Mouse (Mus musculus) intestine, embryonic 15.5 days (tissue): ENCODE measurements at regions not wholly inside any gene's neighbourhood (a gene's known extent, or its start where the extent isn't known, plus 50 kb on each side); places are given as distances from the start of the nearest gene placed in this dataset.

Source experiments
- ATAC-seq: fragments of 200-750 bp; cut with Nextera tagmentation; 2 replicates; pipeline ENCODE4 v1.8.0; 2017; ENCODE audit warnings: moderate TSS enrichment, moderate library complexity
- H3K27ac ChIP-seq: fragments of 300-500 bp; sonication (generic); 2 replicates; pipeline ENCODE4 v1.5.1; 2015; ENCODE audit warnings: mild to moderate bottlenecking, inconsistent platforms
- H3K27me3 ChIP-seq: fragments of 300-500 bp; sonication (generic); replicated peaks from 2 replicates; pipeline ENCODE4 v1.6.1; 2015; ENCODE audit warnings: inconsistent platforms
- H3K36me3 ChIP-seq: fragments of 300-500 bp; sonication (generic); 2 replicates; pipeline ENCODE4 v1.6.1; 2015; ENCODE audit warnings: inconsistent platforms
- H3K4me1 ChIP-seq: fragments of 300-500 bp; sonication (generic); replicated peaks from 2 replicates; pipeline ENCODE4 v1.6.1; 2015; ENCODE audit warnings: inconsistent platforms
- H3K4me2 ChIP-seq: fragments of 300-500 bp; sonication (generic); replicated peaks from 2 replicates; pipeline ENCODE4 v1.6.1; 2015; ENCODE audit warnings: mild to moderate bottlenecking, inconsistent platforms
- H3K4me3 ChIP-seq: fragments of 300-500 bp; sonication (generic); replicated peaks from 2 replicates; pipeline ENCODE4 v1.5.1; 2015; ENCODE audit warnings: inconsistent platforms
- H3K9ac ChIP-seq: fragments of 300-500 bp; sonication (generic); 2 replicates; pipeline ENCODE4 v1.6.1; 2015; ENCODE audit warnings: inconsistent platforms
- H3K9me3 ChIP-seq: fragments of 300-500 bp; sonication (generic); 2 replicates; pipeline ENCODE4 v1.6.1; 2016; ENCODE audit warnings: inconsistent platforms
- WGBS: fragments of 180-500 bp; shearing (Covaris S2); methylation state at CpG from one replicate; pipeline ENCODE4 v1.1.7; 2015; 5-methylcytosine and 5-hydroxymethylcytosine counted together

DNA sequence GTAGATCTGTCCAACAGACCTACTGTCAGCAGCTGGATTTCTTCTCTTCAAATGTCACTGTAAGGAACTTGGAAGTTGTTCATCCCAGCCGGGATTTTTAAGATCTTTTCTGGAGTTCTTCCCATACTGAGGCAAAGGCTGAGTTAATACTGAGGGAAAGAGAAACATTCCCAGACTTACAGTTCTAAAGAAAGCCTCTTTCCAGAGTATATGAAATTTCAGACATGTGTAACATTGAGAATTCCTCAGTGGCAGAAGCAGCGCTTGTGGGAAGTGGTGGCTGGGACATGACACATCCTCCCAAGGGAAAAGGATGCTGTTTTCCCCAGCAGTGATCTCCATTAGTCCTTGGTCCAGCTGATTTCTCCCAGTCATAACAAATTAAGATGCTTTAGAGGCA, 556.8 kb upstream of the Tle4 start:
- WGBS = 39% methylated on average over 2 of the region's 2 CpGs
- ATAC-seq = no peak
- no peak overlapping the region for H3K9ac ChIP-seq

DNA sequence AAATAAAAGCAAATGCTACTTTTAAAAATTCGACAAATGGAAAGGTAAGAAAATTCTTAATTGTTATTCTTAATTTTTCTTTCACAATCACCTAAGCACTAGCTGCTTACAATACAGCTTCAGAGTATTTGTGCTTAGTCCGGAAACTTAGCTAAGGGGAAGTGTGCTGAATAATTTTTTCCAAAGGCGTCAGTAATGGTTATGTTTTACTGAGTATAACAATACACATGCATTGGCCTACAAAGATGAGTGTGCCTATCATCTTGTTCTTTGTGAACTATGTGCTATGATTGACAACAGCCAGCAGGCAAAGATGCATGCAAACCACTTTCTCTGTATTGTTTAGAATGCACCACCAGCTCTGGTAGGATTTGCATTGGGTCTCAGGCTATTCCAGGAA, 548.5 kb upstream of the Tle4 start:
- ATAC-seq = no peak
- no peaks in the 10 kb centered on the region for H3K36me3 ChIP-seq
- whole genome bisulfite sequencing = 85% methylated on average over 3 of the region's 3 CpGs
- H3K4me2 ChIP-seq = no peak overlapping the region
- H3K9ac ChIP-seq = no peak overlapping the region
- no peak overlapping the region for H3K4me3 ChIP-seq
- no peaks in the 10 kb centered on the region for H3K27me3 ChIP-seq
- H3K27ac ChIP-seq = no peak overlapping the region
- H3K9me3 ChIP-seq = no peaks in the 10 kb centered on the region
- H3K4me1 ChIP-seq = no peaks in the 10 kb centered on the region

More for the DNA sequence above, 556.8 kb upstream of the Tle4 start:
- no peak overlapping the region for H3K4me3 ChIP-seq
- H3K27me3 ChIP-seq = no peaks in the 10 kb centered on the region
- no peaks in the 10 kb centered on the region for H3K4me1 ChIP-seq
- H3K9me3 ChIP-seq = no peaks in the 10 kb centered on the region
- H3K27ac ChIP-seq = no peak overlapping the region
- H3K4me2 ChIP-seq = no peak overlapping the region
- H3K36me3 ChIP-seq = no peaks in the 10 kb centered on the region

DNA sequence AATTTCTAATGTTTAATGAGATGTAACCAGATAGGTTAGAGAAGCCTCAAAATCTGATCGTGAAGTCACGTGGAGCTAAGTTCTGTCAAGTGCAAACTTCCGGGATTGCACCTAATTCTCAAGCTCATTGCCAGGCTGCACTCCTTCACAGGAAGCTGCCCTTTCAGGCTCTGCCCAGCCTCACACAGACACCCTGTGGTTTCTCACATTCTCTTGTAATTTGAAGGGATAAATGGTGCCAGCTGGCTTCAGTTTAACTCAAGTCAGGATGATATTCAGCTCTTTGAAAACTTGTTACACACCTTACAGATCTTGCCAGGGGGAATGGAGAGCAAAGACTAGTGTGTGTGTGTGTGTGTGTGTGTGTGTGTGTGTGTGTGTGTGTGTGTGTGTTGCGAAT, 529.3 kb upstream of the Tle4 start:
- Histone ChIP-seq H3K27ac (no peak overlapping the region), H3K4me2 (no peak overlapping the region), H3K9me3 (no peaks in the 10 kb centered on the region), H3K27me3 (no peaks in the 10 kb centered on the region), H3K36me3 (no peaks in the 10 kb centered on the region), H3K9ac (no peak overlapping the region), H3K4me3 (no peak overlapping the region), H3K4me1 (no peaks in the 10 kb centered on the region)
- WGBS = 61% methylated on average over 4 of the region's 4 CpGs
- ATAC-seq = no peak

DNA sequence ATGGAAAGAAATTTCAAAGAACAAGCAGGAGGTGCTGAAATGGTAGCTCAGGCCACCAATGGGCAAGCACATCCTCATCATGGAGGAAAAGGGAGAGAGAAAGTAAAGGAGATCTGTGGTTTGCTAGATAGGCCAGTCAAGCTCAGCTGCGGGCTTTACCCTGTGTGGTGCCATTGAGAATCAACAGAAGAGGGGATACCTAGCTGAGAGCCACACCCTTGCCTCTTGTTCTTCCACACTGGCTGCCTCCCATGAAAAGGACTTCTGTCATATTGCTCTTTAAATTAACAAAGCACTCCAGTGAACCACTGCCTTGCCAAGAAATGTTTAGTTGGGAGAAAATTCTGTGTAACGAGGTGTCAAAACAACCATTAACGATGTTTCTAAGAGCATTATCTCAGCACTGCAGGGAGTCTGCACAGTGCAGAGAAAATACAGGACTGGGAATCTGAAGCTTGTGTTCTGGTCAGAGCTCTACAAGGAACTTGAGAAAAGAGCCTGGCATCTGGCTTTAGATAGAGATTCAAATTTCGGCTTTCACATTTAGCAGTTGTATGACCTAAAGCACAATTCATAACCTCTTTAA, 510.7 kb upstream of the Tle4 start:
- Histone ChIP-seq H3K9ac (no peak overlapping the region), H3K4me3 (no peak overlapping the region), H3K4me2 (no peak overlapping the region), H3K27me3 (no peaks in the 10 kb centered on the region), H3K27ac (no peak overlapping the region), H3K4me1 (no peaks in the 10 kb centered on the region), H3K36me3 (no peaks in the 10 kb centered on the region), H3K9me3 (no peaks in the 10 kb centered on the region)
- 77% methylated on average over 4 of the region's 4 CpGs for WGBS
- no peak for ATAC-seq

DNA sequence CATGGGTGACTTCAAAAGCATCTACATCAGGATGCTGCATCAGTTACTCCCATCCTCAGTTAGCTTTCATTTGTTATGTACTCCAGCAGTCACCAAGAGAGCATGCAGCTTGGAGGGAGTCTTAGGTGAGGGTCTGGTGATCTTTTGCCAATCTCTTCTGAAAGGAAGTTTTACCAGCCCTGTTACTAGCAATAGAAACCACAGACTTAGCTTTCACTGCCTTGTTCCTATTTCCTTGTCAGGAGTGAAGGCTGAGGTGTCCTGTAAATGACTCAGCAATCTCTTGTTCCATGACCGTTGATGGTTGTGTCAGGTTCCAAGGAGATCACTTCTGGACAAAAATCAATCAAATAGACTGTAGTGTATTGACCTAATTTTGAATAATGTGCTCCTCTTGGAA, 497.2 kb upstream of the Tle4 start:
- H3K27ac ChIP-seq = no peak overlapping the region
- 66% methylated on average over 1 of the region's 1 CpGs for WGBS
- no peaks in the 10 kb centered on the region for H3K9me3 ChIP-seq
- no peaks in the 10 kb centered on the region for H3K4me1 ChIP-seq
- no peak overlapping the region for H3K9ac ChIP-seq
- H3K27me3 ChIP-seq = no peaks in the 10 kb centered on the region
- no peak overlapping the region for H3K4me3 ChIP-seq
- H3K36me3 ChIP-seq = no peaks in the 10 kb centered on the region
- no peak overlapping the region for H3K4me2 ChIP-seq
- no peak for ATAC-seq

DNA sequence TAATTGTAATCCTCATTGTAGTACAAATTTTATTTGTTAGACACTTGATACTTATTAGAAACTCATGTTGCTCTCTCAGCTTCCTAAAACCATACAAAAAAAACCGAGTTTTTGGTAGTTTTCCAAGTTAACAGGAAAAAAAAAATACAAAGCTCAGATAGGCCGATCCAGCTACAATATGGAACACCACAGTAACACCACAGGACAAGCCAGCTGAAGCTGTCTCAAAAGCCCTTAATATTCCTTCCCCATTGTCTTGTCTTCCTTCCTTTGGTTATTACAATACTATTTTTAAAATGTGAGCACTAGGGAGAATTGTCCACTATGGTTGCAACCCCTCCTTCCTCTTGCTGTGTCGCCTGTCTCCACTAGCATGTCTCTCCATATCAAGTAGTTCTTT, 495.7 kb upstream of the Tle4 start:
- no peak overlapping the region for H3K9ac ChIP-seq
- H3K4me1 ChIP-seq = no peaks in the 10 kb centered on the region
- no peak overlapping the region for H3K4me3 ChIP-seq
- no peak overlapping the region for H3K27ac ChIP-seq
- H3K36me3 ChIP-seq = no peaks in the 10 kb centered on the region
- H3K9me3 ChIP-seq = no peaks in the 10 kb centered on the region
- no peaks in the 10 kb centered on the region for H3K27me3 ChIP-seq
- 62% methylated on average over 3 of the region's 3 CpGs for WGBS
- ATAC-seq = no peak
- H3K4me2 ChIP-seq = no peak overlapping the region

DNA sequence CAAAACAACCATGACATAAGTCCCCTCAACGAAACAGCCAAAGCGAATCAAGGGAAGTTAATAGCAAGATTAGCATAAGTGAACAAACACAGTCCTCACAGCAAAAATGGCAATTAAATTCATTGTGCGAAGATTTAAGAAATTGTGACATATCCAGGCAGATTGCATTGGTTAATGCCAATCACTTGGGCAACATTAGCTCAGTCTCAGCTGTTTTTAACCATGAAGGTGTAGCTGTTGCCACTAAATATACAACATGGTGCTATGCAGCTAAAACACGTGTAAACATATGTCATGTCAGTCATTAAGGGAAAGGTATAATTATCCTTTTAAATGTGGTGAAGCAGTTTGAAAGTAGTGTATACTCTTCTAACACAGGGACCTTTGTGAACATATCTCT, 482.8 kb upstream of the Tle4 start:
- no peak overlapping the region for H3K4me3 ChIP-seq
- H3K4me2 ChIP-seq = no peak overlapping the region
- H3K27ac ChIP-seq = no peak overlapping the region
- 90% methylated on average over 4 of the region's 4 CpGs for WGBS
- H3K9me3 ChIP-seq = no peaks in the 10 kb centered on the region
- ATAC-seq = no peak
- H3K36me3 ChIP-seq = no peaks in the 10 kb centered on the region
- no peaks in the 10 kb centered on the region for H3K4me1 ChIP-seq
- H3K27me3 ChIP-seq = no peaks in the 10 kb centered on the region
- no peak overlapping the region for H3K9ac ChIP-seq

DNA sequence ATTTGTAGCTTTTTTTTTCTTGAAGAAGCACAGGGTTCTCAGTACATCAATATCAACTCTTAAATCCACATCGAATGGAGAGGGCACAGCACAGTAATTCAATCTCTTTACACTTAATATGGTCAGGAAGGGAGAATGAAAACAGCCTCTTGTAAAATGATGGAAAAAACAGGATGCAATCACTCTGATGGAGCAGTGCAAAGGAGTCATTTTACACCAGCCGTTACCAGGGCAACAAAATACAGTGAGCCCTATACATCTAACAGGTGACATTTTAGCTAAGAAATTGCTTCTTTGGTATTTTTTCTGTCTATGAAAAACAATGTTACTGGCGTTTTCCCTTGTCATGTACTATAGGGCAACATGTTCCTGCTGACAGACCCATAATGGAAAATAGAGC, 459.9 kb upstream of the Tle4 start:
- WGBS = 85% methylated on average over 3 of the region's 3 CpGs
- no peaks in the 10 kb centered on the region for H3K4me1 ChIP-seq
- H3K9ac ChIP-seq = no peak overlapping the region
- H3K36me3 ChIP-seq = no peaks in the 10 kb centered on the region
- H3K4me2 ChIP-seq = no peak overlapping the region
- H3K27ac ChIP-seq = no peak overlapping the region
- no peaks in the 10 kb centered on the region for H3K27me3 ChIP-seq
- no peaks in the 10 kb centered on the region for H3K9me3 ChIP-seq
- ATAC-seq = no peak
- H3K4me3 ChIP-seq = no peak overlapping the region

DNA sequence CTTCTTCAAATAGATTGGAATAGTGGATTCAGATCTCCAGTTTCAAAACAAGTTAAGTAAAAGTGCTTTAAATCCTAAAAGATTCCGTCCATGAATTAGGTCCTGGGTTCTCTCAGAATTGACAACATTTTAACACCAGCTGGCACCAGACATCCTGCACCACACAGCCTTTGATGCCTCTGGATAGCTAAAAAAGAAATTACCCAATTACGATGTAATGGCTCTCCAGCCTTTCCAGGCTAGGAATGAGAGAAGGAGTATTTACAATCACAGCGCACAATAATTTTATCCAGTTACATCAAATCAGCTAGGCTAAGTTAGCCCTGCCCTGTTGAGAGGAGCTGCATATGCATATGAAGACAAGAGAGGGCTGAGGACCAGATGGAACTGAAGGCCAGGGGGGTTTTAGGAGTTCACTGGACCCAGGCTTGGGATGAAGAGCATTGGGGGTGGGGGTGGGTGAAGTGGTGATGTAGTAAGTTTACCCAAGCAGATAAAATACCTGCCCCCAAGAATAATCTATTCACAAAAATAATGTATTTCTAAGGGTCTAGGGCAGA, 455.8 kb upstream of the Tle4 start:
- H3K27me3 ChIP-seq = no peaks in the 10 kb centered on the region
- H3K27ac ChIP-seq = no peak overlapping the region
- no peak for ATAC-seq
- no peak overlapping the region for H3K9ac ChIP-seq
- no peaks in the 10 kb centered on the region for H3K4me1 ChIP-seq
- 41% methylated on average over 3 of the region's 3 CpGs for WGBS
- H3K4me2 ChIP-seq = no peak overlapping the region
- no peak overlapping the region for H3K4me3 ChIP-seq
- no peaks in the 10 kb centered on the region for H3K36me3 ChIP-seq
- no peaks in the 10 kb centered on the region for H3K9me3 ChIP-seq

DNA sequence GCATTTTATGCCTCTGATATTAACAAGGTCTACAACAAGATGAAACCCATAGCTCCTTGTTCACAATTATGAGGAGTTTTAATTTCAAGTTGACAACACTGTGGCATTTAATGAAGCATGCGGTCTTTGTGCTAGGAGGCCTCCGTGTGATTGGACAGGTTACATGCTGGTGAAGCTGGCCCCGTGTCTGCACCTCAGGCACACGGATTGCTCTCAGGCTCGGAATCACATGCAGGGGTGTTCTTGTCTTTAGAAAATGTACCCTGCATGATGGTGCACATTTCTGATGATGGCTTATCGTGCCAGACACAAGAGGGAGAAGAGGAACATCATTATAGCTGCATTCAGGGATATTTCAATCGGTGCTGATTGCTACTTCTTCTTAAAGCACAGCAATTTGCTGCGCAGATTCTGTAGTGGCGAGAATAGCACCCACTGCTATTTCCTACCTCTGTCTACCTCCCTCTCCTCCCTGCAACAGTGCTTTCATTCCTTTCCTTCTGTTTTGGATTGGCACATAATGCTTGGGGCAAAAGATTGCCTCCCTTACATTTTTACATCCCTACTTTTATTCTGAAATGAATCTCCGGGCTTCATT, 454.9 kb upstream of the Tle4 start:
- H3K36me3 ChIP-seq = no peaks in the 10 kb centered on the region
- H3K27ac ChIP-seq = no peak overlapping the region
- no peak overlapping the region for H3K4me2 ChIP-seq
- H3K9ac ChIP-seq = no peak overlapping the region
- no peaks in the 10 kb centered on the region for H3K9me3 ChIP-seq
- 76% methylated on average over 10 of the region's 10 CpGs for WGBS
- H3K4me3 ChIP-seq = no peak overlapping the region
- ATAC-seq = no peak
- no peaks in the 10 kb centered on the region for H3K27me3 ChIP-seq
- no peaks in the 10 kb centered on the region for H3K4me1 ChIP-seq

DNA sequence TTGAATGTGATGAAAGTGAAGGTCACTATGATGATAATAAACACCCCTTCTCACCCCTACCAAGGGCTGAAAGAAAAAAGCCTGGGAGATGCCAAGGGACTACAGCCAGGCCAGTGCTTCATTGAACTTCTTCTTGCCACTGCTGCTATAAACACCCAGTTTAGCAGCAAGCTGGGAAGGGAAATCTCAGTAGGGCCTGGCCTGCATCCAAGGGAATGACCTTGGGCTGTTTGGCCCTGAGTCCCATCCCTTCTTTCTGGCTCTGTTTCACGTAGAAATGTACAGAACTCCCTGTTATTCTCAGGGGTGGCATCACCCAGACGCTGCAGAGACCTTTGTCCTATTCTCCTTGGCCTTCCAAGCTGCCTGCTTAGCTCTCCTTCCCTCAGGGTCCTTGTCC, 450.0 kb upstream of the Tle4 start:
- 54% methylated on average over 2 of the region's 2 CpGs for WGBS
- no peaks in the 10 kb centered on the region for H3K4me1 ChIP-seq
- H3K9me3 ChIP-seq = no peaks in the 10 kb centered on the region
- H3K4me3 ChIP-seq = no peak overlapping the region
- no peak overlapping the region for H3K9ac ChIP-seq
- H3K27me3 ChIP-seq = no peaks in the 10 kb centered on the region
- no peak overlapping the region for H3K27ac ChIP-seq
- H3K4me2 ChIP-seq = no peak overlapping the region
- no peak for ATAC-seq
- H3K36me3 ChIP-seq = no peaks in the 10 kb centered on the region

DNA sequence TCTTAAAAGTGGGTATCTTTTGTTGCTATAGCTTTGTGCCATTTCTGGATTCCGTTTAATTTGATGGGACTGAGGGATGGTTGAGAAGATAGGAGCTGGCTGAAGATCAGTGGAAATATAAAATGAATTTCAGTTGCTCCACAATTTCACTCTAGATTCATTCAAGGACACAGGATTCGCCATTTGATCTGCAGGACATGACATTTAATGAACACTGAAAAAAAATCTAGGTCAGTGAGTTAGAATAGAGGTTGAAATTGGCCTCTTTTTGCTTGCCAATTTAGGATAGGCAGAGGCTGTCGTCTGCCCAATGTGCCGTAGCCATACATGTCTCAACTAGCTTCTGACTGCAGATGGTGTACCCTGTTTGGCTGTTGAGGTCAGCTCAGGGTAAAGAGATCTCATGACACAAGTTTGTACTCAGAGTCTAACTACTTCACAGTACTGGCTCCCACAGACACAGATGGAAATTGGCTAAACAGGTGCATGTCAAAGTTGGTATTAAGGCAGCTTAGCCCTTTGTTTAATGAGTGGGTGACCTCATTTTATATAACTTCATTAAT, 449.5 kb upstream of the Tle4 start:
- no peaks in the 10 kb centered on the region for H3K9me3 ChIP-seq
- no peak overlapping the region for H3K4me3 ChIP-seq
- H3K36me3 ChIP-seq = no peaks in the 10 kb centered on the region
- no peak overlapping the region for H3K4me2 ChIP-seq
- no peak for ATAC-seq
- H3K4me1 ChIP-seq = no peaks in the 10 kb centered on the region
- no peak overlapping the region for H3K9ac ChIP-seq
- WGBS = 92% methylated on average over 4 of the region's 4 CpGs
- no peak overlapping the region for H3K27ac ChIP-seq
- no peaks in the 10 kb centered on the region for H3K27me3 ChIP-seq

DNA sequence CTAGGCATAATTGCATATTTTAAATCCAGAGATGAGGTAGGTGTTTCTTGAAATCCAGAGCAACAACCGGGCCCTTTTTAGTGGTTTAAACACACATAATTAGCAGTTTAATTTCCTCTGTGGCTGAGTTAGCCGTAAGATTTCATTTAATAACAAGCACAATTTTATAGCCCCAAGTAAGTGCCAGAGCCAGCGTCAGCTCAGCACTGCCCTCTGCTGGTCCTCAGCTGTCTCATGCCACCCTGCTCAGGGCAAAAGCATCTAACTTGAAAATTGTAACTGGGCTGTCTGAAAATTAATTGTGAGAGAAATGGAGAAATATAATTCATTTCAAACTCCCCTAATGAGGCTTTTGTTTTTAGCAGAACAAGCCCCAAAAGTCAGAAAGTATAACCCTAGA, 437.7 kb upstream of the Tle4 start:
- no peak overlapping the region for H3K4me3 ChIP-seq
- no peak overlapping the region for H3K4me2 ChIP-seq
- no peak overlapping the region for H3K9ac ChIP-seq
- no peaks in the 10 kb centered on the region for H3K27me3 ChIP-seq
- peak; percentile 75; the same call in 1 of the 2 replicates for ATAC-seq
- H3K36me3 ChIP-seq = no peaks in the 10 kb centered on the region
- 9% methylated on average over 3 of the region's 3 CpGs for WGBS
- H3K4me1 ChIP-seq = no peaks in the 10 kb centered on the region
- H3K9me3 ChIP-seq = no peaks in the 10 kb centered on the region
- no peak overlapping the region for H3K27ac ChIP-seq
